Mouse (Mus musculus) embryonic facial prominence, embryonic 11.5 days (tissue): ENCODE data around the gene Elmo1. TPM values are rescaled to one million over a fixed set of nuclear protein-coding genes. Genes with fewer than 3 reads are reported as not detected.

Source experiments
- ATAC-seq: fragments of 200-750 bp; cut with Nextera tagmentation; replicated peaks from 2 replicates; pipeline ENCODE4 v1.8.0; 2017; ENCODE audit warnings: low read depth; ENCODE audit not compliant: insufficient number of reproducible peaks, low FRiP score, low TSS enrichment
- DNase-seq: peaks from one replicate; pipeline ENCODE4 v3.0.0-alpha.2; 2015; ENCODE audit warnings: low spot score
- H3K27ac ChIP-seq: fragments of 300-500 bp; sonication (generic); replicated peaks from 2 replicates; pipeline ENCODE4 v1.5.1; 2014; ENCODE audit warnings: mild to moderate bottlenecking, low read depth, low read length, control low read depth
- H3K27me3 ChIP-seq: fragments of 300-500 bp; sonication (generic); 2 replicates; pipeline ENCODE4 v1.6.1; 2014; ENCODE audit warnings: mild to moderate bottlenecking, low read length, moderate library complexity, mixed read lengths; ENCODE audit not compliant: control insufficient read depth, insufficient read depth
- H3K36me3 ChIP-seq: fragments of 300-500 bp; sonication (generic); replicated peaks from 2 replicates; pipeline ENCODE4 v1.6.1; 2014; ENCODE audit warnings: low read depth, mild to moderate bottlenecking, low read length, moderate library complexity, mixed read lengths; ENCODE audit not compliant: control insufficient read depth, insufficient read depth
- H3K4me1 ChIP-seq: fragments of 300-500 bp; sonication (generic); 2 replicates; pipeline ENCODE4 v1.6.1; 2014; ENCODE audit warnings: low read length, mixed read lengths; ENCODE audit not compliant: control insufficient read depth, insufficient read depth
- H3K4me2 ChIP-seq: fragments of 300-500 bp; sonication (generic); 2 replicates; pipeline ENCODE4 v1.6.1; 2014; ENCODE audit warnings: low read depth, mild to moderate bottlenecking, control low read depth, low read length, moderate library complexity
- H3K4me3 ChIP-seq: fragments of 300-500 bp; sonication (generic); 2 replicates; pipeline ENCODE4 v1.5.1; 2014; ENCODE audit warnings: low read depth, low read length, control low read depth
- H3K9ac ChIP-seq: fragments of 300-500 bp; sonication (generic); replicated peaks from 2 replicates; pipeline ENCODE4 v1.6.1; 2014; ENCODE audit warnings: mild to moderate bottlenecking, control low read depth, low read length
- H3K9me3 ChIP-seq: fragments of 300-500 bp; sonication (generic); replicated peaks from 2 replicates; pipeline ENCODE4 v1.6.1; 2016; ENCODE audit warnings: mild to moderate bottlenecking, low read length, inconsistent platforms, mixed read lengths; ENCODE audit not compliant: control insufficient read depth
- WGBS: fragments of 180-500 bp; shearing (Covaris S2); extraction: QIAGEN DNeasy Blood & Tissue Kit; methylation state at CpG from one replicate; pipeline ENCODE4 v1.1.7; 2014; 5-methylcytosine and 5-hydroxymethylcytosine counted together
- polyA plus RNA-seq: library from polyadenylated mRNA; unstranded; fragments of >200 nt; fragmentation: Nextera tagmentation; extraction: Ambion mirVana; gene quantifications from 2 replicates; pipeline ENCODE4 v1.2.1, GENCODE M21; 2014

The Elmo1 gene
- polyA plus RNA-seq, 1 experiment from 2014 or later: 8.8 TPM

GRCm38 (mm10) chr13:20098594-20098965 lies 8.2 kb downstream of the Elmo1 start:
- DNase-seq: no peak
- no peaks in the 10 kb centered on the region for H3K4me1 ChIP-seq
- ATAC-seq: no peak

GRCm38 (mm10) chr13:20099546-20099945 lies 9.2 kb downstream of the Elmo1 start:
- H3K4me2 ChIP-seq: no peak overlapping the region
- H3K36me3 ChIP-seq: no peaks in the 10 kb centered on the region
- WGBS: 13% methylated on average over 4 of the region's 4 CpGs
- H3K4me3 ChIP-seq: no peak overlapping the region
- no peak overlapping the region for H3K9ac ChIP-seq
- no peaks in the 10 kb centered on the region for H3K9me3 ChIP-seq
- H3K27me3 ChIP-seq: no peaks in the 10 kb centered on the region
- peak; percentile 42 for DNase-seq
- no peaks in the 10 kb centered on the region for H3K4me1 ChIP-seq
- ATAC-seq: no peak
- no peak overlapping the region for H3K27ac ChIP-seq

More at GRCm38 (mm10) chr13:20098594-20098965, 8.2 kb downstream of the Elmo1 start:
- H3K27ac ChIP-seq: no peak overlapping the region
- no peaks in the 10 kb centered on the region for H3K27me3 ChIP-seq
- 82% methylated on average over 3 of the region's 3 CpGs for WGBS
- no peak overlapping the region for H3K9ac ChIP-seq
- H3K4me2 ChIP-seq: no peak overlapping the region
- no peaks in the 10 kb centered on the region for H3K36me3 ChIP-seq
- no peak overlapping the region for H3K4me3 ChIP-seq
- H3K9me3 ChIP-seq: no peaks in the 10 kb centered on the region

- Histone ChIP-seq H3K4me3 (no peak overlapping the region), H3K9me3 (no peaks in the 10 kb centered on the region), H3K4me1 (no peaks in the 10 kb centered on the region), H3K36me3 (no peaks in the 10 kb centered on the region), H3K4me2 (no peak overlapping the region), H3K27ac (no peak overlapping the region), H3K9ac (no peak overlapping the region), H3K27me3 (no peaks in the 10 kb centered on the region)
- no peak for DNase-seq
- WGBS: 63% methylated on average over 3 of the region's 3 CpGs
- ATAC-seq: no peak
These were observed 10.0 kb downstream of the Elmo1 start for GRCm38 (mm10) chr13:20100357-20100756.

DNA sequence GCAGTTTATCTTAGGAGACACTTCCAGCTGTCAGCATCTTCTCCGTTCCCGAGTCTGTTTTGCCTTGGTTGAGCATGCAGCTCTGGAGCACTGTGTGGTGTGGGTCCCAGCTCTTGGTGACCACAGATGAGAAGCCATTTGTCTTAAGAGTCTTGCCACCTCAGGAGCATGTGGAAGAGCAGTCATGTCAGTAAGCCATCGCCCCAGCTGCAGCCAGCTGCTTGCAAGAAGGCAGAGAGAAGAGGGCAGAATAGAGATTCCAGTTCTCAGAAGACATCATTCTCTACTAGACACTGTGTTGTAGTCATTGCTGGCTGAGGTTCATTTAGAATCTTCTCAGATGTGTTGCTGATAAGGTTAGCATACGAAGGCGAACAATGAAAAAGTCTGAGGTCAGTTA lies 11.3 kb downstream of the Elmo1 start:
- no peak overlapping the region for H3K4me3 ChIP-seq
- no peaks in the 10 kb centered on the region for H3K36me3 ChIP-seq
- no peak overlapping the region for H3K27ac ChIP-seq
- ATAC-seq (no peak), DNase-seq (no peak)
- H3K4me1 ChIP-seq: no peaks in the 10 kb centered on the region
- H3K9ac ChIP-seq: no peak overlapping the region
- H3K27me3 ChIP-seq: no peaks in the 10 kb centered on the region
- WGBS: 73% methylated on average over 5 of the region's 5 CpGs
- no peak overlapping the region for H3K4me2 ChIP-seq
- H3K9me3 ChIP-seq: no peaks in the 10 kb centered on the region

- Histone ChIP-seq H3K9ac (no peak overlapping the region), H3K9me3 (no peaks in the 10 kb centered on the region), H3K36me3 (no peaks in the 10 kb centered on the region), H3K27ac (no peak overlapping the region), H3K4me3 (no peak overlapping the region), H3K4me1 (no peaks in the 10 kb centered on the region), H3K4me2 (no peak overlapping the region), H3K27me3 (no peaks in the 10 kb centered on the region)
- ATAC-seq (no peak), DNase-seq (no peak)
- WGBS: 80% methylated on average over 2 of the region's 2 CpGs
These were observed 14.4 kb downstream of the Elmo1 start for GRCm38 (mm10) chr13:20104791-20105190.

DNA sequence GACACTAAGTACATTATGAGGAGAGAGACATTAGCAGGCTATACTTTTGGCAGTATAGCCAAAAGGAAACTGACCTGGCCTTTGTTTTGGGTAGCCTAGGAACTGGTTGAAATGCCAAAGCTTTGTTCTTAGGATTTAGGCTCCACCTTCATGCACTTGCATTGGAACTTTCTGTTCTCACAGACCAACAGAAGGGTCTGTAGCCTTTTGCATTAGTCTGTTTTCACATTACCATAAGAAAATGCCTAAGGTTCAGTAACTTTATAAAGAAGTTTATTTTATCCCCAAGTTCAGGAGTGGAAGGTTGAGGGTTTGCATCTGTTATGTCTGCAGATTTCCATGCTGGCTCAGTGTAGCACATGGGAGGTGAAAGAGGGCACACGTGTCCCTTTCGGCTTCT lies 15.6 kb downstream of the Elmo1 start:
- ATAC-seq (no peak), DNase-seq (no peak)
- Histone ChIP-seq H3K9me3 (no peaks in the 10 kb centered on the region), H3K27me3 (no peaks in the 10 kb centered on the region), H3K27ac (no peak overlapping the region), H3K4me3 (no peak overlapping the region), H3K4me1 (no peaks in the 10 kb centered on the region), H3K9ac (no peak overlapping the region), H3K4me2 (no peak overlapping the region), H3K36me3 (no peaks in the 10 kb centered on the region)
- WGBS: 100% methylated on average over 2 of the region's 2 CpGs

- Histone ChIP-seq H3K9ac (no peak overlapping the region), H3K27me3 (no peaks in the 10 kb centered on the region), H3K4me1 (no peaks in the 10 kb centered on the region), H3K4me3 (no peak overlapping the region), H3K4me2 (no peak overlapping the region), H3K9me3 (no peaks in the 10 kb centered on the region), H3K36me3 (no peaks in the 10 kb centered on the region), H3K27ac (no peak overlapping the region)
- no peak for ATAC-seq
- DNase-seq: no peak
- WGBS: 90% methylated on average over 5 of the region's 5 CpGs
These were observed 17.6 kb downstream of the Elmo1 start for GRCm38 (mm10) chr13:20107953-20108498.

- no peak overlapping the region for H3K4me3 ChIP-seq
- WGBS: 55% methylated on average over 10 of the region's 10 CpGs
- no peaks in the 10 kb centered on the region for H3K4me1 ChIP-seq
- H3K4me2 ChIP-seq: no peak overlapping the region
- H3K27ac ChIP-seq: no peak overlapping the region
- ATAC-seq: no peak
- no peak for DNase-seq
- no peaks in the 10 kb centered on the region for H3K36me3 ChIP-seq
- H3K9ac ChIP-seq: no peak overlapping the region
- no peaks in the 10 kb centered on the region for H3K9me3 ChIP-seq
- no peaks in the 10 kb centered on the region for H3K27me3 ChIP-seq
These were observed 18.6 kb downstream of the Elmo1 start for GRCm38 (mm10) chr13:20108956-20109355.
